Mouse (Mus musculus) embryo, embryonic 11 days (tissue): ENCODE measurements at regions not wholly inside any gene's neighbourhood (a gene's known extent, or its start where the extent isn't known, plus 50 kb on each side); places are given as distances from the start of the nearest gene placed in this dataset.

ENCODE experiments used
- DNase-seq: peaks from one replicate; pipeline ENCODE4 v3.0.0-alpha.2; 2015

- no peak for DNase-seq
Observed at GRCm38 (mm10) chr10:43800077-43800476, 101.5 kb downstream of the Qrsl1 start.

- no peak for DNase-seq
Observed at GRCm38 (mm10) chr10:43815291-43815690, 86.3 kb downstream of the Qrsl1 start.

GRCm38 (mm10) chr10:43817522-43818198, 83.9 kb downstream of the Qrsl1 start:
- DNase-seq = no peak

- no peak for DNase-seq
Observed at GRCm38 (mm10) chr10:43818623-43819022, 82.9 kb downstream of the Qrsl1 start.

GRCm38 (mm10) chr10:43819434-43819833, 82.1 kb downstream of the Qrsl1 start:
- no peak for DNase-seq

- DNase-seq = no peak
Observed at GRCm38 (mm10) chr10:43822615-43823014, 78.9 kb downstream of the Qrsl1 start.

GRCm38 (mm10) chr10:43824009-43824408, 77.5 kb downstream of the Qrsl1 start:
- DNase-seq = no peak
